Mouse (Mus musculus): Measurements from ENCODE around the gene Ndufs5. TPM values are rescaled to one million over a fixed set of nuclear protein-coding genes. Genes with fewer than 3 reads are reported as not detected.

The Ndufs5 gene
- total RNA-seq (2021): 100 to 1,000 TPM; 200 to 214 TPM
- long read RNA-seq, experiment 1, transcript Ndufs5-201 (3 exons, 525 nt): major isoform, 73 of 82 reads
- long read RNA-seq, experiment 1, partial matches to known transcripts: 0 of 82 reads
- long read RNA-seq, experiment 1, other reads (novel, unspliced or antisense): 7 of 82 reads
- long read RNA-seq, experiment 2, transcript Ndufs5-201 (3 exons, 525 nt): major isoform, 63 of 74 reads
- long read RNA-seq, experiment 2, partial matches to known transcripts: 0 of 74 reads
- long read RNA-seq, experiment 2, other reads (novel, unspliced or antisense): 4 of 74 reads

DNA sequence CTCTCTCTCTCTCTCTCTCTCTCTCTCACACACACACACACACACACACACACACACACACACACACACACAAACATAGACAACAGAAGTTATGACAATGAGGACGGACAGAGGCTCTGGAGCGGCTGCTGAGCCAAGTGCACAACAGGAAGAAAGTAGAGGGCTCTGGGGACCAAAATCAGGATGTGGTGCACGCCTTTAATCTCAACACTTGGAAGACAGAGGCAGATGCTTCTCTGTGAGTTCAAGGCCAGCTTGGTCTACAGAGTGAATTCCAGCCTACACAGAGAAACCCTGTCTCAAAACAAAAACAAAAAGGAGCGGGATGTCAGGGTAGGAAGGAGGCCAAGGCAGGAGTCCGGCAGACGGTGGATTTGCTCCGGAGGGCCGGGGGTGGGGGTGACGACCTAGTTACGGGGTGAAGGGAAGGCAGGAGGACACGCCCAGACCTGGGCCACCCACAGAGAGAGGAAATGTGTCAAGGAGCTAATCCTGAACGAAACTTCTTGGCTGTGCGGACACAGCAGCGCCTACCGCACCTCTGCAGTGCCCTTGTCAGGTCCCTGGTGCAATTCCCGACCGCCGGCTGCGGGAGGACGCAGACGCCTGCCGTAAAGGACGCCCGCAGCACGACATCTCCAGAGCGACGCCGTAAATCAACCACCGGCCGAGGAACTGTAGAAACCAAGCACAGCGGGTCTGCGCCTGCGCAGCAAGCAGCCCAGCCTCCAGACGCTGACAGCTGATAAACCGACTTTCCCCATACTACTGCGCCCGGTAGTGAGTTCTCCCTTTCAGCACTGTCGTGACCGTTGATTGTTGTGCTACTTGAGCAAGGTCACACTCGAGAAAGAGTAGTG, at the start of gene Ndufs5:
Gene Ndufs5 (minus strand): TSS at position 629 of the 860 bp plus-strand sequence.
- peak; percentile 90 to 97 for DNase-seq (ENCODE audit: low spot score in 2 of 2)

DNA sequence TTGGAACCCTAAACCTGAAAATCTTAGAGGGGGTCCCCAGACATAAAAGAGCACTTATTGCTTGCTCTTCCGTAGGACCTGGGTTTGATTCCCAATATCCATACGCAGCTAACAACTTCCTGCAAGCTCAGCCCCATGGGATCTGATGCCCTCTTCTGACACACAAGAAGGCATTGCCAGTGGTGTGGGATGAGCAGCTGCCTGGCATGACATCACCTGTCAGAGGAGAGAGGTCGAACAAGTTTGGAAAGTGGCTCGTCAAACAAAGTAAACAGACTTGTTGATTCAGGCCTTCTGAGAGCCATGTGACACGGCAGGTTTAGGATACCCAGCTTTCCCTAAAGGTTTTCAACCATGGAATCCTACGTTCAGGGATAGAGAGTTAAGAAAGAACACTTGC, 47.1 kb upstream of the Ndufs5 start:
- no peak for DNase-seq (ENCODE audit: low spot score in 2 of 2)

DNA sequence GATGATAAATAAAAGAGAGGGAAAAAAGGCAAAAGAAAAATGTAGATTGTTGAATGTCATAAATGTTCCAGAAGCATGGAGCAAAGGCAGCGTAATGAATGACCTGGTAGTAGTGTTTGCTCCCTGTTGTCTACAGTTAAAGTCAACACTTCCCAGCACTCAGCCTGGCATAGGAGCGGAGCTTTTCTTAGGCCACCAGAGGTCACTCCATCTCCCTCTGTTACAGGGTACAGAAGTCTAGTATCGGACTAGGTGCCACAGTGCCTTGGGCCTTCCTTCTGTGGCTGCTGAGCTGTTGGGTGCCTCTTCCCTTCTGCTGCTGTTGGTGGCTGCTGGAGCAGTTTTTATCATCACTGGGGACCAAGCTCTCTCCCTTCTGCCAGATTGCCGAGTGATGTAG, 40.3 kb upstream of the Ndufs5 start:
- DNase-seq (ENCODE audit: low spot score in 2 of 2): no peak

DNA sequence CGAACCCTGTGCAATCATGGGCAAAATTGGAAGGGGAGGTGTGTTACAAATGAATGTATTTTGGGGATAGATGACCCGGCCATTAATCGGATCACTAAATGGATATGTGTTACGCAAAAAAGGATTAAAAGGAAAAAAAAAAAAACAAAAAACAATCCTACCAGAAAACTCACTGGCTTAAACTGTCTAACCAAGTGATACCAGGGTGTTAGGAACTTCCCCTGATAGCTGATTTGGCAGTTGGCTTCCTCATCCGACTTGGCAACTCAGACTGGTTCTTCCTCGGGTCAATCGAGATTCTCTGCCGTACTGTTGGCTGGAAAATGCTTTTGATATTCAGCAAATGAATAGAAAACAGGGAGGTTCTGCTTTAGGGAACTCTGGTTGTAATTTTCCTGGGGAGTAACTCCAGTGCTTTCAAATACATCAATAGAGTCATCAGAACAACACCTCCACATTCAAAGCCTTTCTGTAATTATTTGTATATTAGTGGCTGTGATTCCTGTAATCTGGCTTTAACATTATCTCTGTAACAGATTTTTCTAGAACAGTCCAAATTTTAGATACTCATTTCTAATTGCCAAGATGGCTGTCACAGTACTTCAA, 32.8 kb upstream of the Ndufs5 start:
- no peak for DNase-seq (ENCODE audit: low spot score in 2 of 2)

DNA sequence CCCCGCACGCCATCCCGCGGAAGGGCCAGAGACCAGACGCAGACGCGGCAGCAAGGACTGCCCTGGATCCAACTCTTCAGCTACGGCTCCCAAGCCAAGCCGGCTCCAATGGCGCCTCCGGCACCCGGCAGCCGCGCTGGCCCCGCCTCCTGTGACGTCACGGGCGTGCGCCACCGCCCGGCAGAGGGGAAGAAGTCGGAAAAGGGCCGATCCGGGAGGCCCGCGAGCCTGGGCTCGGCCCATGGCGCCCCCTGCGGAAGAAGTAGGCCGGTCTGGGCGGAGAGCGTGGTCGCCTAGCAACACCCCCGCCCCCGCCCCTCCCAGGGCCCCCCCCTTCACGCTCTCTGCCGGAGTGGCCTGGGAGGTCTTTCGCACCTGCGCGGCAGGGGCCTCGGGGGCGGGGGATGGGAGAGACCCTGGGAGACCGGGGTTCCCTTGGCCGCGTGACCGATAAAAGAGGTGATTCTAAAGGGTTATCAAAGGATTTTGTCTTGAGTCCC, 32.2 kb upstream of the Ndufs5 start, which contains the start of gene Akirin1:
Gene Akirin1 (minus strand): TSS at position 194 of the 500 bp plus-strand sequence.
- peak; percentile 98 to 99 for DNase-seq (ENCODE audit: low spot score in 2 of 2)

DNA sequence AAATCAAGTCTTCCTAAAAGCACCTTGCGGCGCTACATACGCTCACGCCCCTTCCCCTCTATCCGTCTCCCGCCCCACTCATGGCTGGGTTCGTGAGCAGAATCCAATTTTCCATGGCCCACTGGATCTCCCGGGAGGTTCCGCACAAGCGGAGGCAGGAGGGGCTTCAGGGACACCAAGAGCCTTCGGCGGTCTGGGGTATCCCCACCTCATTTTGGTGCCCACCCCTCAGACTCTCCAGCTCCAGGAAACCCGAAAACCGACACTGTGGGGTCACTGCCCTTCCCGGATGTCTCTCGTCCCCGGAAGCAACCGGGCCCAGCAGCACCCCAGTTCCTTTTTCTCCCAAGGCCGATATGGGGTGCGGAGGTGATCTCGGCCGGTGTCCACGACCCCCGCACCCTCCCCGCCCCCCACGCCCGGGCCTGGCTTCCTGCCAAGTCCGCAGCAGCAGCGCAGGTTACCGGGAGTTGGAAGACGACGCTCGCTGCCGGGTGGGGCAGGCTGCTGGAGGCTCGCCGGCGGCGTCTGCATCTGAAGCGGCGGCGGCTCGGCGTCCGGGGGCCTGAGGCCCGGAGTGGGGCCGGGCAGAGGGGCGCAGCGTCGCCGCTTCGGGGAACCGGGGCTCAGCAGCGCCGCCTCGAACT, 31.6 kb upstream of the Ndufs5 start:
- no peak for DNase-seq (ENCODE audit: low spot score in 2 of 2)

DNA sequence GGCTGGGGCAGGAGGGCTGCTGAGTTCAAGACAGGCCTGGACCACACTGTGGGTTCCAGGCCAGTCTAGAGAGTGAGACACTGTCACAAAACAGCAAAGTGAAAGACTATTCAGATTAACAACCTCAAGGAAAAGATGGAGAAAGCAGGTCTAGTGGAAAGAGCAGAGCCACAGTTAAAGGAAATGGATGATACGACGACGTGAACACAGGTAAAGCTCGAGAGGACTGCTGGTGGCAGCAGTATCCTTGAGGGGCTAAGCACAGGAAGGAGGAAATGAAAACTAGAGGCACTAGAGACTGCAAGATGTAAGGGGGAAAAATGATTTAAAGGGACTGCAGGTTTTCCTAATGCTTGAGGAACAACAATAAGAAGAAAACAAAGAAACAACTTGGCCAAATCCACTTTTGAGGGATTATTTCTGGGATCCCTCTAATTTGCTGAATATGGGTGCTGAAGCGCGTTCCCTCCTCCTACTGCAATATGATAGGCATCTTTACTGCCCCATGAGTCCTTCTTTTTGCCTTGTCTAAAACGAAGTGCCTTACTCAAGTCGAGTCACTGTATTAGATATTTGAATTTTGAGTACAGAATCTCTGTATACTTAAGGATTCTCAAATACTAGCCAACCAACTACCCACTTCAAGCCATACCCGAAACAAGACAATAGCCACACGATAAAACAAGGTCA, 30.9 kb upstream of the Ndufs5 start:
- no peak for DNase-seq (ENCODE audit: low spot score in 2 of 2)

DNA sequence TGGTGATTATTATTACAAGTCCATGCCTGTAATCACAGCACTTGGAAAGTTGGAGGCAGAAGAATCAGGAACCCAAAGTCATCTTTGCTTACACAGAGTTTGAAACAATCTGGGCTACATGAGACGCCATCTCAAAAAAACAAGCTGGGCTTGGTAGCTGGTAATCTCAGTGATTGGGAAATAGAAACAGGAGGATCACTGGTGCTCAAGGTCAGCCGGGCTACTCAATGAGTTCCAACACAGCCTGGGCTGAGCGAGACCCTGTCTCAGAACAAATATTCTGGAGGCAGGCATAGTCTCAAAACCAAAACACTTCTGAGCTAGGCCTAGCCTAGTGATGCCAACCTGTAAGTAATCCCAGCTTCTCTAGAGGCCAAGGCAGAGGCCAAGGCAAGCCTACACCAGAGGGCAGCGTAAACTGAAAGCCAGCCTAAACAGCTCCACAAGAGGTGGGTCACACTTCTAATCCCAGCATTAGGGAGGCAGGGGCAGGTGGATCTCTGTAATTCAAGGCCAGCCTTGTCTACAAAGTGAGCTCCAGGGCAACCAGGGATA, 27.3 kb upstream of the Ndufs5 start:
- no peak for DNase-seq (ENCODE audit: low spot score in 2 of 2)

DNA sequence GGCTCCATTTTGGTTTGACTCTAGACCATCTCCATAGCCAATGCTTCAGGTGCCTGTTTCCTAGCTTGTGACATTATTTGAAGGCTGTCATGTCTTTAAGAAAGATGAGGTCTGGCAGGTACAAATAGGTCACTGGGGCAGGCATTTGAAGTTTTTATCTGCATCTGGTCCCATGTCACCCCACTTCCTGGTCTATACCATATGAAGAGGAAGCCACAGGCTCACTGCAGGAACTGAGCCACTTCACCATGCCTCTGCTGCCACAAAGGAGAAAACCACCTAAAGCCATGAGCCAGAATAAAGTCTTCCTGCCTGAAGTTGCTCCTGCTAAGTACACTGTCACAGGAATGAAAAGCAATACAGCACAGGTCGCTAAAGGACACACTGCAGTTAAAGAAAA, 24.9 kb upstream of the Ndufs5 start:
- no peak for DNase-seq (ENCODE audit: low spot score in 2 of 2)

DNA sequence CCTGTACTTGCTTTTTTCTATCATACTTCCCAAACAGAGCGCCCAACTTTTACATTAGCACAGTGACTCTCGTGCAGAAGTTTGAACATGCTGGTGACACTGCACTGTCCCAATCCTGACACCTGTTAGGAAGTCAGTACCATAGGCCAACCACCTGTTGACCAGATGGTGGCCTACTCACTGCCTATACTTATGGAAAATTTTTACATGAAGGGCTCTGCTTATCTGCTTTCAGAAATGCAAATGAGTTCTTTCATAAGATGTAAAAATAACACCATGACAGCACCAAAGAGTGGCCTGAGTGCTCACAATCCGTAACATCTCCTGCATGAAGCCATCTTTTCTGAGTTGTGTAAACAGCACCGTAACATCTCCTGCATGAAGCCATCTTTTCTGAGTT, 20.7 kb upstream of the Ndufs5 start:
- DNase-seq (ENCODE audit: low spot score in 2 of 2): no peak

DNA sequence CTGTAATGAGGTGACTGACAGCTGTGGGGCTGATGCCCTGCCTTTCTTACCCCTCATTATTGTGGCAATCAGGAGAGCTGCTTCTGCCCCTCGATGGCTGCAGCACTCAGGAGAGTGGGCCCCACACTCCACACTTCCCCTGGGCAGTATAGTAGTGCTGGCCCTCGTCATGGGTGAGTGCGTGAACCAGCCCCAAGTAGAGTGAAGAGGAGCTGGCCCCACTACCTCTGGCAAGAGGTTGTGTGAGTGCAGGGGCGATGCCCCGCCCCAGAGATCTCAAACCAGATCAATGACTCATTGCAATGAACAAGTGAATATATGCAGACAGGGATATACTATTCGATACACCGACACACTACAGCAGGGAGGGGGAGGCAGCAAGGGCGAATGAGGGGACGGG, 15.5 kb upstream of the Ndufs5 start:
- no peak for DNase-seq (ENCODE audit: low spot score in 2 of 2)

DNA sequence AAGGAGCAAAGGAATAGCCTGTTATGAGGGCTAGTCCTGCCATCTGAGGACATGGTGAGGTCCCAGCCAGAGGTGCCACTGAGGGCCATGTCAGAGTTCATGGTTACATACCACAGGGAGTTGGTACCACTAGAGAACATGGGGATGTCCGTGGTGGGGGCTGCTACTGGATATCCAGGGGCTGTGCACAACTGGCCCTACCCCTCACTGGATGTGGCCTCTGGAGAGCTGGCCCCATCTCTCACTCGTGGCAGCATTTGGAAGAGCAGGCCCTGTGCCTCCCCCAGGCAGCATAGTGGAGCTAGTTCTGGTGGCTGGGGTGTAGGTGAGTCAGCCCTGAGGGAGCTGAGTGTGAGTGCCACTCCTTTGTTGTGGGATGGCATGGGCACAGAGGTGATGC, 14.9 kb upstream of the Ndufs5 start:
- no peak for DNase-seq (ENCODE audit: low spot score in 2 of 2)

DNA sequence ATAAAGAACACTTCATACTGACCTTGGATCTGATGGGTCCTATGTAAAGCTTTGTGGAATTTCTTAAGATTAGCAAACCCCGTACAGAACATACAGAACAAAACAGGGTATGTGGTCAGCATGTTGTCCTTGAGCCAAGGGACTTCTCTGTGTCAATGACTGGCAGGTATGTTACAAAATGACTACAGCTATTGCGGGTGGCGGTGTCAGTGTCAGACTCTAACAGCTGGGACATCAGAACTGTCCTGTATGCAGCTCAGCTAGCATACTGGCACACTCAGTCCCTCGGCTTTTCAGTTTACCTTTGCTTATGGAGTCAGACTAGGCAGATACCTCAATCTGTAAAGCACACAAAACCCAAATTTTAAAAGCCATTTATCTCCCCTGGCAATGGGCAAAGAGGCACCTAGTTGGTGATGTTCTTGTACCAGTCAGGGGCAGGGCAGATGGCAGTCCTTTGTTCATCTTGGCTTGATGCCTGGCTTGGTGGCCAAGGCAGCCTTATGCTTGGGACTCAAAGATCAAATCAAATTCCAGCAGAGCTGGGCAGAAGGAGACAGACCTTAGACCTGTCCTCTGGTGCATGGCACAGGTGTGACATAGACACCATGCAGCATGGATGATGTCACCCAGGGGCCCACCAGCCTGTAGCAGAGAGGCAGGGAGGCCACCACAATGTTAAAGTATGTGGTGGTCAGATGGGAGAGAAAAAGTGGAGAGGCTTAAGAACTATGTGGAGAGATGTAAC, 14.3 kb upstream of the Ndufs5 start:
- no peak for DNase-seq (ENCODE audit: low spot score in 2 of 2)

DNA sequence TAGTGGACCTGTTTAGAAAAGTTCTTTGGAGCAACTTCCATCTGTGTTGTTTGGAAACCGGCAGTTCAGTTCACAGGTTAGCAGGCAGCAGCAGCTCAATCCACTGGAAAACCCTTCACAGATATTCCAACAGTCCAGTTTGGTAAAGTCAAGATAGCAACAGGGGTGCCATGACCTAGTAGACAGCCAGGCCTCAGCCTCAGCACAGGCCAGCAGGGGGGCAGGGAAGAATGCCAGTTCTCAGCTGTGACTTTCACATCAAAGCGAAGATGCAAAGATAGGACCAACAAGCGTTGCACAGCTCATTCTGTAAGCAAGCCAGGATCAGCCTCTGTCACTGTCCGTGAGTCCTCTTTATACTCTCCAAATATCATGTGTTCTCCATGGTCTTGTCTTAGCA, 3.8 kb upstream of the Ndufs5 start:
- DNase-seq (ENCODE audit: low spot score in 2 of 2): no peak

DNA sequence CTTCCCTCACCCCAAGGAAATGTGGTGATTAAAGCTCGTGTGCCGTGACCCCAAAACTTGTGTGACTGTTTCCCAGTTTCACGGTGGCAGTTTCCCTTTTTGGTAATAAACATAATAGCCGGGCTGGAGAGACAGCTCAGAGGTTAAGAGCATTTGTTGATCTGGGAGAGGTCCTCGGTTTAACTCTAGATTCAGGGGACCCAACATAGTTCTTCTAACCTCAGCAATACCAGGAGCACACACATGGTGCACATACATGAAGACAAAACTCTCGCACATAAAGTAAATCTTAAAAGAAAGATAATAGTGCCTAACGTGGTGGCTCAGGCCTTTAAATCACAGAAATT, 405 bp upstream of the Ndufs5 start:
- DNase-seq (ENCODE audit: low spot score in 2 of 2): no peak

DNA sequence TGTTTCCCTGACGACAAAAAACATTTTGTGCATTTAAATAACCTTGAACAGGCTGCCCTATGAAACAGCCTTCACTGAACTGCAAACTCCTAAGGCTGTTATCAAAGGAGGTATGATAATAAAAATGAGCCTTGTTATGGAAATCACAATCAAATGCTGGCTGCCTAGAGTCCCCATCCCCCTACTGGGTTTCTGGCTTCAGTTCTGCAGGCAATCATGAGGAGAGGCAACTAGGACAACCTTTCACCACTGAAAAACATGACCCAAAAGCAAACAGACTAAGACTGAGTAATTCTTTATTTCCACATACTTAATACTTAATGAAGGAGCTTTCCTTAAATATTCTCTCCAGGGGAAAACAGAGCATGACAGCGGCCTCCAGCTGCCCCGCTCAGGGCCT, 5.6 kb downstream of the Ndufs5 start:
- DNase-seq (ENCODE audit: low spot score in 2 of 2): no peak

DNA sequence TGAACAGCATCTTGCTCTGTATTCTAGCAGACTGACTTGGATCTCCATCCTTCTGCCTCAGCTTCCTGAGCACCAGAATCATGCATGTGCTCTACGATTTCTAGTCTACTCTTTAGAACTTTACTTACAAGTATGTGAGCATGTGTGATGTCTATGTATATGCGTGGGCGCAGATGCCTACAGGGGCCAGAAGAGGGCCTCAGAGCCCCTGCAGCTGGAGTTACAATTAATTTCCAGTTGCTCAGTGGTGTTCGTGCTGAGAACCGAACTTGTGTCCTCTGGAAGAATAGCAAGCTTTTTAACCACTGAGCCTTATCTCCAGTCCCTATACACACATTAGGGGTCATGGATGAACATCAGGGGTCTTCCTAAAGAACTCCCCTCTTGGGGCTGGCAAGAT, 10.7 kb downstream of the Ndufs5 start:
- no peak for DNase-seq (ENCODE audit: low spot score in 2 of 2)

DNA sequence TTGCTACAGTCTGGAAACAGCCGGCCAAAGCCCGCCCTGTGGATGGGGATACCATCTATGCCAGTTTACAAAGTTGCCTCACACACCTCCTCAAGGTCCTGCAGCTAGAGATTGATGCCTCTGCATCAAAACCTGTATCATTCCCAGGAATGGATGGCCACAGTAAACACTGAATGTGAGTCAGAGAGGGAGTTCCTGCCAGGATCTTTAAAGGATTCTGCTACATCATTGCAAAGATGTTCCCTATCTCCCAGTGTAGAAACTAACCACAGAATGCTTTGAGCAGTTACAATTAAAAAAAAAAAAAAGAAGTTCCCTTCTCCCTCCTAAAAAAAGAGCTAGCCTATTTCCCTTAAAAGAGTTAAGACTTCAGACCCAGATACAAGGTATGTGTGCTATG, 12.7 kb downstream of the Ndufs5 start:
- no peak for DNase-seq (ENCODE audit: low spot score in 2 of 2)

DNA sequence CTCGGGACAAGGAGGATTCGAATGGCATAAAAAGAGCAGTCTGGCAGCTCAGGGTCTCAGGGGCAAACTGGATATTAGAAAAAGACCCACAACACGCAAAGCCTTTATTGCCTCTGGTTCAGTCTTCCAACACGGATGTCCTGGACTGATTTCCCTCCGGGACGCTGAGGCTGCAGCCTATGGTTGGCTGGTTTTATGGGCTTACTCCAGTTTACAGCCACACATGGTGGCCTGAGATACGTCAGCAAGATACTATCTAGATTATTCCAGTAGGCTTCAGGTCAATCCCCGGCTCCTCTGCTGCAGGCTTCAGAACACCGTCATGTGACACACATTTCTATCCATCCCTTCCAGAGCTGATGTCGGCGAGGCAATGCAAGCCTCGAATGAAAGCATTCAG, 24.6 kb downstream of the Ndufs5 start:
- no peak for DNase-seq (ENCODE audit: low spot score in 2 of 2)

DNA sequence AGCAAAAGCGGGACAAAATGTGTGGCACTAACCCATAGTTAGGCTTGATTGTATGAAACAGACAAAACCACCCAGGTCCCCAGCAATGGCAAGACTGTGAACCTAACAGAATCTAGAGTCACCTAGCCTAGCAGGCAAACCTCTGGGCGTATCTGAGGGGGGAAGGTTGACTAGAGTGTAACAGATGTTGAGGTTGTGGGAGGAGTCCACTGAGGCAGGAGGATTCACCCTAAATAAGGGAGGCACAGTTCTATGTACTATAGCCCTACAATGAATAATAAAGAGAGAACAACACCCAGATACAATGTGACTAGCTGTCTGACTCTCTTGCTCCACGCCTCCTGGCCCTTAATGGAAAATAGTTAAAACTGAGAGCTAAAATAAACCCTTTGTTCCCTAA, 25.9 kb downstream of the Ndufs5 start:
- no peak for DNase-seq (ENCODE audit: low spot score in 2 of 2)
